Mouse (Mus musculus): ENCODE measurements around the gene Ceacam16.

The Ceacam16 gene

GRCm38 (mm10) chr7:19816224-19816771 lies 44.8 kb downstream of the Ceacam16 start:
- DNase-seq (ENCODE audit: low read depth, low spot score) = peak; percentile 75

GRCm38 (mm10) chr7:19815296-19816223 lies 45.5 kb downstream of the Ceacam16 start:
- DNase-seq (ENCODE audit: low read depth, low spot score) = no peak

- no peak for DNase-seq (ENCODE audit: low read depth, low spot score)
These were observed 47.4 kb downstream of the Ceacam16 start for GRCm38 (mm10) chr7:19813579-19814122.

GRCm38 (mm10) chr7:19813161-19813560 lies 47.9 kb downstream of the Ceacam16 start:
- no peak for DNase-seq (ENCODE audit: low read depth, low spot score)

- no peak for DNase-seq (ENCODE audit: low read depth, low spot score)
These were observed 50.0 kb downstream of the Ceacam16 start for GRCm38 (mm10) chr7:19811114-19811513.

- DNase-seq (ENCODE audit: low read depth, low spot score) = no peak
These were observed 51.7 kb downstream of the Ceacam16 start for GRCm38 (mm10) chr7:19809369-19809768.

GRCm38 (mm10) chr7:19806356-19806969 lies 54.6 kb downstream of the Ceacam16 start:
- no peak for DNase-seq (ENCODE audit: low read depth, low spot score)

- no peak for DNase-seq (ENCODE audit: low read depth, low spot score)
These were observed 58.1 kb downstream of the Ceacam16 start for GRCm38 (mm10) chr7:19802995-19803394.

Data from skeletal muscle tissue, adult 2 months (tissue).